Mouse (Mus musculus) urinary bladder, postnatal 36 days (tissue): Measurements from ENCODE around the gene Zfp354c.

Experiments used
- DNase-seq, 2 experiments: peaks; one replicate each; pipeline ENCODE4 v3.0.0; 2022; ENCODE audit warnings: low spot score in 2 of 2, mixed read lengths in 1 of 2

Zfp354c gene

GRCm38 (mm10) chr11:50827010-50827953 lies at the start of gene Zfp354c:
Gene Zfp354c (minus strand): TSS chr11:50827724.
- DNase-seq = peak; percentile 74 to 88

DNA sequence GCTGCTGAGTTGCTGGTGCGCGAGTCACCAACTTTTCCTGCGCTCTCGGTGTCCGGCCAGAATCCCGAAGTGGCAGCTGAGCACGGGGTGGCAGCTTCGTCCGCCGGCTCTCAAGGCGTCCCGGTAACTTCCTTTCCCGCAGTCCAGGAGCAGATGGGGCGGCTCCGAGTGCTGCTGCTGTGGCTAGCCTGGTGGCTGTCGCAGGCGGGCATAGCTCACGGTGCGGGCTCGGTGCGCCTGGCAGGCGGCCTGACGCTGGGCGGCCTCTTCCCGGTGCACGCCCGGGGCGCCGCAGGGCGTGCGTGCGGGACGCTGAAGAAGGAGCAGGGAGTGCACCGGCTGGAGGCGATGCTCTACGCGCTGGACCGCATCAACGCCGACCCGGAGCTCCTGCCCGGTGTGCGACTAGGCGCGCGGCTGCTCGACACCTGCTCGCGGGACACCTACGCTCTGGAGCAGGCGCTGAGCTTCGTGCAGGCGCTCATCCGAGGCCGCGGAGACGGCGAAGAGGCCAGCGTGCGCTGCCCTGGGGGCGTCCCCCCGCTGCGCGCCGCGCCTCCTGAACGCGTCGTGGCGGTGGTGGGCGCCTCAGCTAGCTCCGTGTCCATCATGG lies 23.6 kb upstream of the Zfp354c start:
- DNase-seq = no peak

DNA sequence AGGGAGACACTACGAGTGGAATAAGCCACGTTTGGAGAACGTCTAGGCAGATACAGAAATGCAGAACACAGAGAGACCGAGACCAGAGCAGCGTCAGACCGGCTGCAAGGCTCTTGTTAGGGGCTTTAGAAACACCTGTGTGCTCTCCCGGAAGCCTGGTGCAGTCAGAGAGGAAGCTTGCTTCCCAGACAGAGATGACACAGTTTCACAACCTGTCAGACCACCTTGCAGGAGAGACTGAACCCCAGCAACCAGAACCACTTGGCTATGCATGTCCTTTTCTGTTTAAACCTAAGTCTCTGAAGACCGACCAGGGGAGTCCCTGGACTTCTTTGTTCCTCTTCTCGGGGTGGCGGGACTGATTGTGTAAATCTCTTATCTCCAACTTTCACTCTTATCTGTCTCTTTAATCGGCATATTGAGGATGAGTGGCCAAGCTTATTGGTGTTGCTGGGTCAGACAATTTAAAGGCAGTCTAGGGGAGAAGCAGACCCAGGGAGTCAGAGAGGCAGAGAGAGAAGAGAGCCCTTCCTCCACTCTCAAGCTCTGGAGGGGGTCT lies 22.7 kb upstream of the Zfp354c start, which contains the start of gene Grm6:
TSS of gene Grm6 (plus strand) at position 509 of the 559 bp plus-strand sequence.
- no peak for DNase-seq

DNA sequence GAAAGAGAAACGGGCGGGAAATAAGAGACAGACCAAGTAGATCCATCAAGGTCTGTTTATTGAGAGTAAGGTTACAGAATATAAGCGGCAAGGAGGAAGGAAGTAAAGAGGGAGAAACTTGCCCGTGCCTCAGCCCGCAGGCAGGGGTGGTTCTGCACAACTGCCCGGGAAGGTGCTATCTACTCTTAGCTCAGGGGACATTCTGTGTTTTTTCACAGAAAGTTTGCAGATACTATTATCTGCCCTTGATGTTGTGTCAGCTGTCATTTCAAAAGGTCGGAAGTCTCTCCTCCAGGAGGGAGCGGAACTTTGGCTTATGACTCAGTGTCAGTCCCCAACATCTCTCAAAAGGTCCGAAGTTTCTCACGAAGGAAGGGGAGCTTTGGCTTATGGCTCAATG lies 21.8 kb upstream of the Zfp354c start:
- DNase-seq = no peak

- DNase-seq = no peak
Measured at GRCm38 (mm10) chr11:50848520-50849137, 21.1 kb upstream of the Zfp354c start.

DNA sequence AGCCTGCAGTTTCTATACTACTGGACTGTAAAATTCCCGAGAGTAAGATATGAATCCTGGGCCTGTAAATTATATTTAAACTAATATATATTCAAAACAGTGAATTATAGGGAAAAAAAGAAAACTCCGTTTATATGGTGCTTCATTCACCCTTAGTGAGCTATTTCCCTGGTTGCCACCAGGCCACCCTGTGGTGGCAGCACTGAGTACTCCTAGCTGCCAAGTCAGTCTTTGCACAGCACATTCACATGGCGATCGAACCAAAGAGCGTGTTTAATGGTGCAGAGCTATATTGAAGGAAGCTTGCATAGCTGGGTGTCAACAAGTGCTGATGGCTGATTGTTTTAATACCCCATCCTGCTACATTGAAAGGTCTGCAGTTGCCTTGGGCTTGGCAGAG lies 19.5 kb upstream of the Zfp354c start:
- DNase-seq = no peak

- DNase-seq = no peak
Measured at GRCm38 (mm10) chr11:50845951-50846350, 18.4 kb upstream of the Zfp354c start.

DNA sequence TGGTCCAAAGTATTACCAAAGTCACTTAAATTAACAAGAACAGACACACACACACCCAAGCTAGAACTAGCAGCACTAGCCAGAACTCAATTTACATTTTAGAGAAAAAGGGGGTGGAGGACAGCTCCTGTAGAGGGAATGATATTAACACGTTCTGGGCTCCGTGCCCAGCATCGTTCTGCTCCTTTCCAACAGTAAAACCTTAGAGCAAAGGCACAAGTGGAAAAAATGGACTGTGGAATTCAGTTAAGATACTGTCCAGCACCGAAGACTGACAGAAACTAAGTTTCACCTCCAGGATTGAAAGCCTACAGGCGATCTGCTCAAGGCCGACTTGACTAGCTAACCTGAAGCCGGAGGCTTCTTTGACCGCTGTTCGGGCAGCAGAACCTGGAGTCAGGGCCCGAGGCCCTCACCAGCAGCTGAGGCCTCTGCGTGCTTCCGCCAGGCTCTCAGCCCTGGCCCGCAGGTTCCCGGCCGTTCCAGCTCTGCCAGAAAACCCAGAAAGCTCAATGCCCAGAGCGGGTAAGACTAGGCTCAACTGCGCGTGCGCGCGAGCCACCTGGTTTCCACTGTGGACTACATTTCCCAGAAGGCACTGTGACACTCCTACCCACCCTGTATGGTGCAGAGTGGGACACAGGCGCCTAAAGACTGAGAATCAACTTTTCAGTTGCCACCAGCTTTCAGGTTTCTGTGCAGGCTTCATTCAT lies 13.7 kb upstream of the Zfp354c start, which contains the start of gene Zfp879:
TSS of gene Zfp879 (minus strand) at position 530 of the 713 bp plus-strand sequence.
- peak; percentile 82 to 90 for DNase-seq

DNA sequence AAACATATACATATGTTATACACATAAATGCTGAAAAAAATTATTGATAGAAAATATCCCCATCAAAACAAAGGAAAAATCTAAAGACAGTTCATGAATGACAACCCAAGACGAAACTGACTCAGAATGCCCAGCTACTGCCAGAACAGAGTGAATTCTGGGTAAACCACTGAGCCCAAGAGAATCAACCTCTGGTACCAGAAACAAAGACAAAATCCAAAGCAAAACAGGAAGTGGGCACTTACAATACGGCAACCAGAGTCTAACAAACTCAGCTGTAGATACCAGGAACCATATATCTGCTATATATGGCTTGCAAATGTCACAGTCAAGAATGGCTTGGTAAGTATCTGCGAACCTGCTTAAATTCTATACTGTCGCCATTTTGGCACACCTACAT lies 8.2 kb upstream of the Zfp354c start:
- no peak for DNase-seq

GRCm38 (mm10) chr11:50826214-50826613 lies 1.3 kb downstream of the Zfp354c start:
- DNase-seq = no peak

- DNase-seq = no peak
Measured at GRCm38 (mm10) chr11:50814233-50814632, 13.3 kb downstream of the Zfp354c start.

GRCm38 (mm10) chr11:50798836-50799235 lies 28.7 kb downstream of the Zfp354c start:
- DNase-seq = no peak

- no peak for DNase-seq
Measured at GRCm38 (mm10) chr11:50797674-50798073, 29.9 kb downstream of the Zfp354c start.

- DNase-seq = no peak
Measured at GRCm38 (mm10) chr11:50771006-50771405, 56.5 kb downstream of the Zfp354c start.

DNA sequence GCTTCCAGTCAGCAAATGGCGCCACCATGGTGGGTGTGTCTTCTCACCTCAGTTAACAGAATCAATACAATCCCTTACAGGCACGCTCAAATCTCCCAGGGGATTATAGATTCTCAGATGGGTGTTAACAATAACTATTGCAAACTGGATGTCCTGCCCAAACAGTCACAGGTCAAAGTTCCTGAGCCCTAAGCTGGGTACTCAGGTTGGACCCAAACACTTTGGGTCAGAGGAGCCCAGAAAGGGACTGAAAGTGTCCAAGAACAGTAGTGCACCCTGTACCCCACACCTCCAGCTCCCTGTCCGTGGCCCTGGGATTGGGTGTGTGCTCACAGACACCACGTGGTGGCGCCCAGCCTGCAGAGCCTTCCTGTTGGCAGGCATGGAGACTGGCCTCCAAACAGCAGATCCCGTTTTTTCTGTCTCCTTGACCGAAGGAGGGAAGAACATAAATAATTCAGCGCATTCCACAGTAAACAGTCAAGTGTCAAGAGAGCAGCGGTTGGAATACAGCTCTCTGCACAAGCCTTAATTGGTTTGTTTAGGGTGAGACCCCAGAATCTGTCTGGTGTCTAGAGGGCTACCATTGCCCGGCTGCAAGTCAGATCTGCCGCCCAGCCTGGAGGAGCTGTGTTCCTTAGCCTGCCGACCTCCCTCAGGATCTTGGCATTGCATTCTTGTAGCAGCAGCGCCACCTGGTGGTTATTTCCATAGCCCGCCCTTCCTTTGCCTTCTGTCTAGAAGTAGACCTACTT lies 58.4 kb downstream of the Zfp354c start:
- peak; percentile 70 to 86 for DNase-seq

DNA sequence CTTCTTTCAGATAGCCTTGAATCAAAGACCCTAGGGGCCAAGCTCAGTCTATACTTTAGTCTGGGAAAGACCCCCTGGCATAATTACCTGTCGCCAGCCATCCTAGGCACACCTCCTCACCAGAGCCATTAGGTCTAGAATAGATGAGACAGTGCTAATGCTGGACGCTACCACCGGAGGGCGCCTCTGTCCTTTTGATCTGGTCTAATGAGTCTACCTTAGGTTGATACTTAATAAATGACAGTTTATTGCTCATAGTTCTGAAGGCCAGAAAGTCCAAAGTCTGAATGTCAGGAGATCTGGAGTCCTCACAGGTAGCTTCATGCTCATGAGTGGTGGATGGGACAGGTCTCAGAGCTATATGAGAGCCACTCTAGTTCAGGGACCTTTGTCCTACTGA lies 60.5 kb downstream of the Zfp354c start:
- DNase-seq = peak in 1 of 2 experiments; percentile 6

GRCm38 (mm10) chr11:50766461-50766860 lies 61.1 kb downstream of the Zfp354c start:
- DNase-seq = no peak
